Mouse (Mus musculus) right cerebral cortex, postnatal 10 days (tissue): Measurements from ENCODE around the gene Cyp46a1.

Experiments used
- DNase-seq, 2 experiments: peaks; one replicate each; pipeline ENCODE4 v3.0.0; 2021; ENCODE audit warnings: low spot score in 2 of 2

Cyp46a1 gene

DNA sequence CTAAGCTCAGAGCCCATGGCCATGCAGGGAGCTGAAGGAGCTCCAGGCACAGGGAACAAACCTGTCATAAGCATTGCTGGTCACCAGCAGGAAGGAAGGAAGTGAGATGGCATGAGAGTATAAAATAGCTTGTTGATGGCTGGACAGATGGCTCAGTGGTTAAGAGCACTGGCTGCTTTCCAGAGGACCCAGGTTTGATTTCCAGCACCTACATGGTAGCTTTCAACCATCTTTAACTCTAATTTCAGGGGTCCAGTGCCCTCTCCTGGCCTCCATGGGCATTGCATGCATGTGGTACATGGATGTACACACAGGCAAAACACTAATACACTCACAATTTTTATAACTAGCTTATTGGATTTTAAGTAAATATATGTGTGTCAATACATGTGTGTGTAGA, 21.8 kb downstream of the Cyp46a1 start:
- DNase-seq: no peak

GRCm38 (mm10) chr12:108363796-108364195, 29.6 kb downstream of the Cyp46a1 start:
- peak; percentile 88 to 90 for DNase-seq

- peak; percentile 67 to 68 for DNase-seq
Measured at GRCm38 (mm10) chr12:108365340-108365739, 31.2 kb downstream of the Cyp46a1 start.

- DNase-seq: no peak
Measured at GRCm38 (mm10) chr12:108365868-108366267, 31.7 kb downstream of the Cyp46a1 start.

DNA sequence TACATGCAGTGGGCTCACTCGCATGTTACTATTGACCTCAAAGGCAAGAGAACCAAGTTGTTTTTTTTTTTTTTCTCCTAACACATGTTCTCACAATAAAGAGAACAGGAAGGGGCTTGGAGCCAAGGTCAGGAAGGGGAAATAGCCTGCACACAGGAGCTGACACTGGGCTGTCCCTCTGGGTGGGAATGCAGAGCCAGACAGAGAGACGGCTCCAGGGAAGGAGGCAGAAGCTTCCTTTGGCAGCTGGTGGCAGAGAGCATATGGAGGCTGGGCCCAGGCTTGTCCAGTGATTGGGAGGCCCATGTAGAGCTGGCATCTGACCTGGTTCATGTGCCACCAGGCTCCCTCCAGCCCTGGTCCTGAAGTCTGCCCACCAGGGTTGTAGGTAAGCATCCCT, 33.7 kb downstream of the Cyp46a1 start:
- no peak for DNase-seq

DNA sequence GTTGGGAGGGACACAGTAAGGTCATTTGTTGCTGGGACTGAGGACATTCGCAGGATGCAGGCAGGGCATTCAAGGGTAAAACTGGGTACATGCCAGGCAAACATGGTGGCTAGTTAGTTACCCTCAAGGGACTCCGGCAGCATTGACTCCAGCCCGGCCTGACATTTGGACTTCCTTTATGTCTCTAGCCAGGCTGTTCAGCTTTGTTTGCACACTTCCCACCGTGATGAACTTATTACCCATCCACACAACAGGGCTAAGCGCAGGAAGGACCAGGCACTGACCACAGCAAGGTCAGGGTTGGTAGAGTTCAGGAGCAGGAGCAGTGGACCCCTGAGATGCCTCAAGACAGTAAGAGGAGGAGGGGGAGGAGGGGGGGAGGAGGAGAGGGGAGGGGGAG, 34.7 kb downstream of the Cyp46a1 start:
- no peak for DNase-seq

DNA sequence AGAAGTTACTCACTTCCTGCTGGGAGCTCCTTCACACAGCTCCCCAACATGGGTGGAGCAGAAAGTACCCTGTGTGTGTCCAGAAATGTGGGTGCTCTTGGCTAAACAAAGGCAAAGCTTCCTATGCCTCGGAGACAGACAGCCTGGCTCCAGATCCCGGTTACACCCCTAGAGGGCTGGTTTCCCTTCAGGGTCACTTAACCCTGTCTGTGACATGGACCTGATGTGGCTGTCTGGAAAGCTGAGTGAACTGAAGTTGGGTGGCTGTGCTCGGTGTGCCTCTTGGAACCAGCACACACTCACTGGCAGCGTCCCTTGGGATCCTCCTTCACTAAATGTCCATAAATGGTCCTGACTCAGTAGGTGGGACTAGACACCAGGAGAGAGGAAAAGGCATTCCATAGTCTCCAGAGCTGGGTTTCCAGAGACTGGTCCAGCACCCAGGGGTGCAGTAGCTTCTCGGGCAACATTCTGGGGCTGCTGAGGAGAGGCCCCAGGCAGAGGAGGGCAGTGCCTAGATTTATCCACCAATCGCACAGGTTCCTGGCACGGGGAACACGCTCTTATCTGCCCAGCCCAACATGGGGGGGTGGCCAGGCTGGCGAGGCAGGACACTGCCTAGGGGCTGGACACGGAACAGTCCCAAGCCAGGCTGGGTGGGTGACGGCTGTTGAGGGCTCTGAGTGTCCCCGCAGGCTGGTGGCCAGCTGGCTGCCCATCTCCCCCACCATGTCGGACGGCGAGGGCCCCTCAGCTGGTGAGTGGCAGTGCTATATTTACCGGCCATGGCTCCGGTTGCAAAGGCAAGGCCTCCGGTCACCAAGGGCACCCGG, 36.6 kb downstream of the Cyp46a1 start, which contains the start of gene Eml1:
Gene Eml1, plus strand, starts transcription at position 362 of the 833 bp plus-strand sequence.
- no peak for DNase-seq

DNA sequence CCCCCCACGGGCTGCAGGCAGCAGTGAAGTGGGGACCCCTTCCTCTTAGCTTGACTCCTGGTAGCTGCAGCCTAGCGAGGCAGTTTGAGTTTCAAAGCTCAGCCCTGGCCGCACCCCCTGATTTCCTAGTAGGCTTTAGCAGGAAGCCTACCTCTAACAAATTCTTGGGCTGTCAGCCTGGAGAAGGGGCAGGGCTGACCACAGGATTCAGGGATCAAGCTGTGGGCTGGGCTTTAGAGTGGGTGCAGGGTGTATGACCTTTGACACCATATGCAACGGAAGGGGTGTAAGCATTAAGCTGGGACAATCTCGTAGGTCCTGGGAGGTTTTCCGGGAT, 37.2 kb downstream of the Cyp46a1 start:
- DNase-seq: no peak

DNA sequence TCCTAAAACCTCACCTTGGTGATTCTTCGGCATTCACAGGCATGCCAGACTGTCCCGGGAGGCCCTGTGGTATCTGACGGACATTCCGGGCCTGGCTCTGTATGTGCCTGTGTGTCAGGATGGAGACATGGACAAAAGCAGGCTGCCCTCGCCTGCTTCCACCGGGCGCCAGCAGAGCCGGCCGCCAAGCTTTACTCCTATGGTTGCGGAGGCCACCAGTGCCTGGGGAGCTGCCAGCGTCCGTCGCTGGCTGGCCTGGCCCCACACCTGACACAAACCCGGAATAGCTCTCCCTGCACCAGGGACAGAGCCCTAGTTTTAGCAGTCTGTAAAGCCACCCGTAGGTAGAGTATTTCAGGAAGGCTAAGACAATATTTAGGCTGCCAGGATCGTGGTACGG, 38.1 kb downstream of the Cyp46a1 start:
- no peak for DNase-seq

DNA sequence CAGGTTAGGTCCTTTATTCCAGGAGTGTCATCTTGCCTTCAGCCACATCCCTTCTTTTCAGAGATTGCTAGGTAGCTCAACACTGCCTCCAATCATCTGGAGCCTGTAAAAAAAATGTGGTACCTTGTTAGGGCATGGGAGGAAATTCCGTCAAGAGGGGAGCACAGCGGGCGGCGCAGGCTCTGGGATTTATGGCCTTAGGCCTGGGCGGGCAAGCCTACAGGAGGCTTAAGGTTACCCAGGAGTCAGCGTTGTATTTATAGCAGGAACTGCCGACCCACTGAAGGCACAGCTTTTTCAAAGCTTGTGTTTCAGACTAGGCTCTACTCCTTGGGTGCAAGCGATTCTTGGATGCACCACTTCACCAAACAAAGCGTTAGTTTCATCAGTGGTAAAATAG, 39.4 kb downstream of the Cyp46a1 start:
- no peak for DNase-seq

DNA sequence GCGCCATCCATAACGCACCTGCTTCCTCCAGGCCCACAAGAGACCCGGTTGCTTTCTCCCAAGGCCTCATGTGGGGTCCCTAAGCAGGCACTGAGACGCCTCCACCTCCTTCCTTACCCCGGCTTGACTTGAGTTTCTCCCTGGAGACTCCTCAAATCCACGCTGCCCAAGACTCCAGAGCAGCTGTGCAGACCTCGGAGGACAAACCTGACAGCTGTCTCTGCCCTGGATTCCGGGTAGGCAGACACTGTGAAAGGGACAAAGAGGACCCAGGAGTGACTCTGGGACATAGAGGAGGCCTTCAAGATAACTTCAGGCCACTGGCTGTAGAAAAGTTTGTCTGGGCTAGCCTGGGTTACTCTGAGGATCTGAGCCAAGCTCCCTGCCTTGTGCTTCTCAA, 40.5 kb downstream of the Cyp46a1 start:
- no peak for DNase-seq

DNA sequence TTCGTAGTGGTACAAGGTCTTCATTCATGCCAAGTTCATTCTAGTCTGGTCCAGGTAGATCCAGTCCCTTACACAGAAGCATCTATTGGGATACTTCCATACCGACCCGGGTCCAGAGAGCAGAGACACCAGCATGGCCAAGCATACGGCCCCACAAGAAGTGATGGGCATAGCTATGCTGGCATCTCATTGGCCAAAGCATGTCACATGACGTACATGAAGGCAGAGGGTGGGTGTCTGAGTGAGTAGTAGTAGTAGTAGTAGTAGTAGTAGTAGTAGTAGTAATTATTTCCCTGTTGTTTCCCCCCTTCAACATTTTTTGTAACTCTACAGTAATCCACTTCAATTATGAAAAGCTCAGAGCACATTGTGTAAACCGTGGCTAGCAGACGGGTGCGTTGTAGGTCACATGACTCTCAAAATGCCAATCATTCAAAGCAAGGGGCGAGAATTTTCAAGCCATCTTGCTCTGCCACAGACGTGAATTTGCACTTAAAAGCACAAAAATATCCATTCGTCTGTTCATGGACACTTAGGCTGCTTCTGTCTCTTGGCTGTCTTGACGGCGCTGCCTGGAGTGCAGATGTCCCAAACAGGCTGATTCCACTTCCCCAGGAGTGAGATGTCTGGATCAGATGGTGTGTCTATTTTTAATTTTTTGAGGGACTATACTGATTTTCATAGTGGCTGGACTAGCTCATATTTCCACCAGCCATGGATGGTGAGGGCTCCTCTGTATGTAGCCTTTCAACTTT, 44.4 kb downstream of the Cyp46a1 start:
- DNase-seq: peak; percentile 74 to 88

GRCm38 (mm10) chr12:108386476-108387232, 52.5 kb downstream of the Cyp46a1 start:
- peak in 1 of 2 experiments; percentile 55 for DNase-seq

DNA sequence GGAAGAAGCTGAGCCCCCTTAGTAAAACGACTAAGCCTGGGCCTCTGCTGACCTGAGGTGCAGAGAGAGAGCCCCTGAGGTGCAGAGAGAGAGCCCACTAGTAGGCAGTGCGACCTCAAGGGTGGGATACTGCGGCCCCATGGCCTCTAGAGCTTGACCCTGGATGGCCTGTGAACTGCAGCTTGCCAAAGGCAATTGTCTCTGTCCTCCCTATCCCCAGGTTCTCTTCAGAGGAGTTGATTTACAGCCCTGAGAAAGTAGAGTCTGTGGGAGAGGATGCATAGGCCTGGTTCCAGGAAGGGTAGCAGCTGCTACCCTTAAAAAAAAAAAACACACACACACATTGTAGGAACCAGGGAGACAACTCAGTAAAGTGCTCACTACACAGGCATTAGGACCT, 55.5 kb downstream of the Cyp46a1 start:
- DNase-seq: no peak

GRCm38 (mm10) chr12:108392254-108393044, 58.3 kb downstream of the Cyp46a1 start:
- DNase-seq: no peak

GRCm38 (mm10) chr12:108393082-108393481, 58.9 kb downstream of the Cyp46a1 start:
- DNase-seq: no peak

GRCm38 (mm10) chr12:108393637-108394036, 59.5 kb downstream of the Cyp46a1 start:
- peak in 1 of 2 experiments; percentile 60 for DNase-seq

- DNase-seq: peak in 1 of 2 experiments; percentile 71
Measured at GRCm38 (mm10) chr12:108394534-108395284, 60.5 kb downstream of the Cyp46a1 start.

DNA sequence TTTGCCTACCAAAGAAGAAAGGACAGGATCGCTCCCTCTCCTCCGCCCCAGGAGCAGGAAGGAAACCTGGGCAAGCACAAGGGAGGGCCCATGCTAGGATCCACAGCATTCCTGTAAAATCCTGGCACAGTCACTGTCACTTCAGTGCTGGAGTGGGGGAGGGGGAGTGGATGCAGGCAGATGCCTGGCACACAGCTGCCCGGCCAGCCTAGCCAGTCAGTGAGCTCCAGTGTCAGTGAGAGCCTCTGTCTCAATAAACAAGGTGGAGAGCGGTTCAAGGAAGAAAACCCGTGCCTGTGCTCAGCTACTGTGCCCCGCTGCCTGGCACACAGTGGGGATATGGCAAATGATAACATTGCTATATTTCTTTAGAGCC, 61.1 kb downstream of the Cyp46a1 start:
- peak; percentile 52 to 55 for DNase-seq

- DNase-seq: peak; percentile 77 to 88
Measured at GRCm38 (mm10) chr12:108396081-108396947, 62.1 kb downstream of the Cyp46a1 start.
